Mouse (Mus musculus) bone marrow macrophage, adult 2 months (primary cell): ENCODE data around the gene Ssrp1.

Experiments
- CTCF ChIP-seq: IDR thresholded peaks from 2 replicates; pipeline ENCODE4 v1.5.1; 2012; ENCODE audit warnings: low read depth, mild to moderate bottlenecking, low read length, moderate library complexity
- POLR2A ChIP-seq: IDR thresholded peaks from 2 replicates; pipeline ENCODE4 v1.6.1; 2012; ENCODE audit warnings: mild to moderate bottlenecking, low read depth, low read length, borderline replicate concordance

DNA sequence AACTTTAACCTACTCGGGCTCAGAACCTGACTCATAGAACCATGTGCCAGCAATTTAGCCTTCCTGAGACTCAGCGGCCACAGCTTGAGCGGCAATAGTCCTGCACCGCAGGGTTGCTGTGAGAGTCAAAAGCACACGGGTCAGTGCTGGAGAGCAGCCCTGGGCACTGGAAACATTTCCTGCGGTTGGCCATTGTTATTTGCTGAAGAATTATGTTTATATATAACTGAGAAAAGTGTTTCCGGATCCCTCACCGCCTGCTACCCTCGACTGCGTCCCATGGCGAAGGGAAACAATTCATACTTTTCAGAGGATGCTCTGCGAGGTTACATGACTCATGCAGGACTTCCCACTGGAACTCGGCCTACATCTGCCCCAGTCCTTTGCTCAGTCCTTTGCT lies 35.5 kb upstream of the Ssrp1 start:
- TF ChIP-seq POLR2A (no peak), CTCF (no peak)
